Mouse (Mus musculus): ENCODE data around the gene Mybbp1a. TPM values are rescaled to one million over a fixed set of nuclear protein-coding genes. Genes with fewer than 3 reads are reported as not detected.

Gene Mybbp1a
- polyA plus RNA-seq, 1 experiment, result 68.3 TPM

- WGBS, result 93% methylated on average over 12 of the region's 12 CpGs
- Histone ChIP-seq H3K27ac (ENCODE audit: control insufficient read depth, insufficient read depth, low read depth, low read length, poor library complexity) (no peak overlapping the region), H3K4me3 (replicated peaks; ENCODE audit: control insufficient read depth, low read depth, low read length) (no peak overlapping the region), H3K4me1 (ENCODE audit: control insufficient read depth, insufficient read depth, low read length) (no peaks in the 10 kb centered on the region)
- TF ChIP-seq CTCF (IDR thresholded peaks at IDR 0.05; ENCODE audit: control insufficient read depth, insufficient read depth, low read length), result no peak
- no peak for TF ChIP-seq POLR2A (IDR thresholded peaks at IDR 0.05; ENCODE audit: borderline replicate concordance, control insufficient read depth, low read depth, low read length)
Measured at GRCm38 (mm10) chr11:72401068-72401467, 40.1 kb upstream of the Mybbp1a start.

GRCm38 (mm10) chr11:72402017-72402416 is 39.1 kb upstream of the Mybbp1a start:
- TF ChIP-seq CTCF (IDR thresholded peaks at IDR 0.05; ENCODE audit: control insufficient read depth, insufficient read depth, low read length) (no peak), POLR2A (IDR thresholded peaks at IDR 0.05; ENCODE audit: borderline replicate concordance, control insufficient read depth, low read depth, low read length) (no peak)
- no peak overlapping the region for H3K27ac ChIP-seq (ENCODE audit: control insufficient read depth, insufficient read depth, low read depth, low read length, poor library complexity)
- H3K4me1 ChIP-seq (ENCODE audit: control insufficient read depth, insufficient read depth, low read length), result no peaks in the 10 kb centered on the region
- no peak overlapping the region for H3K4me3 ChIP-seq (replicated peaks; ENCODE audit: control insufficient read depth, low read depth, low read length)
- WGBS, result 68% methylated on average over 5 of the region's 5 CpGs

GRCm38 (mm10) chr11:72402969-72403368 is 38.2 kb upstream of the Mybbp1a start:
- Histone ChIP-seq H3K27ac (ENCODE audit: control insufficient read depth, insufficient read depth, low read depth, low read length, poor library complexity) (no peak overlapping the region), H3K4me3 (replicated peaks; ENCODE audit: control insufficient read depth, low read depth, low read length) (no peak overlapping the region), H3K4me1 (ENCODE audit: control insufficient read depth, insufficient read depth, low read length) (no peaks in the 10 kb centered on the region)
- WGBS, result 76% methylated on average over 12 of the region's 12 CpGs
- no peak for TF ChIP-seq POLR2A (IDR thresholded peaks at IDR 0.05; ENCODE audit: borderline replicate concordance, control insufficient read depth, low read depth, low read length)
- no peak for TF ChIP-seq CTCF (IDR thresholded peaks at IDR 0.05; ENCODE audit: control insufficient read depth, insufficient read depth, low read length)

GRCm38 (mm10) chr11:72405532-72405931 is 35.6 kb upstream of the Mybbp1a start:
- no peak overlapping the region for H3K4me3 ChIP-seq (replicated peaks; ENCODE audit: control insufficient read depth, low read depth, low read length)
- H3K4me1 ChIP-seq (ENCODE audit: control insufficient read depth, insufficient read depth, low read length), result no peaks in the 10 kb centered on the region
- WGBS, result 73% methylated on average over 4 of the region's 4 CpGs
- TF ChIP-seq CTCF (IDR thresholded peaks at IDR 0.05; ENCODE audit: control insufficient read depth, insufficient read depth, low read length) (no peak), POLR2A (IDR thresholded peaks at IDR 0.05; ENCODE audit: borderline replicate concordance, control insufficient read depth, low read depth, low read length) (no peak)
- no peak overlapping the region for H3K27ac ChIP-seq (ENCODE audit: control insufficient read depth, insufficient read depth, low read depth, low read length, poor library complexity)

GRCm38 (mm10) chr11:72406079-72406675 is 35.0 kb upstream of the Mybbp1a start:
- Histone ChIP-seq H3K4me3 (replicated peaks; ENCODE audit: control insufficient read depth, low read depth, low read length) (no peak overlapping the region), H3K27ac (ENCODE audit: control insufficient read depth, insufficient read depth, low read depth, low read length, poor library complexity) (no peak overlapping the region), H3K4me1 (ENCODE audit: control insufficient read depth, insufficient read depth, low read length) (no peaks in the 10 kb centered on the region)
- 72% methylated on average over 8 of the region's 8 CpGs for WGBS
- TF ChIP-seq CTCF (IDR thresholded peaks at IDR 0.05; ENCODE audit: control insufficient read depth, insufficient read depth, low read length) (no peak), POLR2A (IDR thresholded peaks at IDR 0.05; ENCODE audit: borderline replicate concordance, control insufficient read depth, low read depth, low read length) (no peak)

- 50% methylated on average over 3 of the region's 3 CpGs for WGBS
- no peaks in the 10 kb centered on the region for H3K4me1 ChIP-seq (ENCODE audit: control insufficient read depth, insufficient read depth, low read length)
- H3K4me3 ChIP-seq (replicated peaks; ENCODE audit: control insufficient read depth, low read depth, low read length), result no peak overlapping the region
- H3K27ac ChIP-seq (ENCODE audit: control insufficient read depth, insufficient read depth, low read depth, low read length, poor library complexity), result no peak overlapping the region
- TF ChIP-seq CTCF (IDR thresholded peaks at IDR 0.05; ENCODE audit: control insufficient read depth, insufficient read depth, low read length) (no peak), POLR2A (IDR thresholded peaks at IDR 0.05; ENCODE audit: borderline replicate concordance, control insufficient read depth, low read depth, low read length) (no peak)
Measured at GRCm38 (mm10) chr11:72407081-72407480, 34.1 kb upstream of the Mybbp1a start.

GRCm38 (mm10) chr11:72407574-72407973 is 33.6 kb upstream of the Mybbp1a start:
- no peaks in the 10 kb centered on the region for H3K4me1 ChIP-seq (ENCODE audit: control insufficient read depth, insufficient read depth, low read length)
- 61% methylated on average over 7 of the region's 7 CpGs for WGBS
- no peak overlapping the region for H3K27ac ChIP-seq (ENCODE audit: control insufficient read depth, insufficient read depth, low read depth, low read length, poor library complexity)
- no peak overlapping the region for H3K4me3 ChIP-seq (replicated peaks; ENCODE audit: control insufficient read depth, low read depth, low read length)
- TF ChIP-seq CTCF (IDR thresholded peaks at IDR 0.05; ENCODE audit: control insufficient read depth, insufficient read depth, low read length) (no peak), POLR2A (IDR thresholded peaks at IDR 0.05; ENCODE audit: borderline replicate concordance, control insufficient read depth, low read depth, low read length) (no peak)

GRCm38 (mm10) chr11:72408451-72409170 is 32.5 kb upstream of the Mybbp1a start:
- TF ChIP-seq POLR2A (IDR thresholded peaks at IDR 0.05; ENCODE audit: borderline replicate concordance, control insufficient read depth, low read depth, low read length) (no peak), CTCF (IDR thresholded peaks at IDR 0.05; ENCODE audit: control insufficient read depth, insufficient read depth, low read length) (no peak)
- no peak overlapping the region for H3K27ac ChIP-seq (ENCODE audit: control insufficient read depth, insufficient read depth, low read depth, low read length, poor library complexity)
- 84% methylated on average over 9 of the region's 9 CpGs for WGBS
- H3K4me1 ChIP-seq (ENCODE audit: control insufficient read depth, insufficient read depth, low read length), result no peaks in the 10 kb centered on the region
- H3K4me3 ChIP-seq (replicated peaks; ENCODE audit: control insufficient read depth, low read depth, low read length), result no peak overlapping the region

All from bone marrow, adult 2 months (tissue).